Mouse (Mus musculus): ENCODE measurements around the gene Csf1.

Gene Csf1

GRCm38 (mm10) chr3:107703675-107704370, 56.4 kb downstream of the Csf1 start:
- no peak for DNase-seq (ENCODE audit: low spot score in 2 of 2)

GRCm38 (mm10) chr3:107701767-107702394, 58.4 kb downstream of the Csf1 start:
- DNase-seq (ENCODE audit: low spot score in 2 of 2), result no peak

GRCm38 (mm10) chr3:107700625-107701024, 59.6 kb downstream of the Csf1 start:
- DNase-seq (ENCODE audit: low spot score in 2 of 2), result no peak

- DNase-seq (ENCODE audit: low spot score in 2 of 2), result no peak
These were observed 63.4 kb downstream of the Csf1 start for GRCm38 (mm10) chr3:107696910-107697309.

DNA sequence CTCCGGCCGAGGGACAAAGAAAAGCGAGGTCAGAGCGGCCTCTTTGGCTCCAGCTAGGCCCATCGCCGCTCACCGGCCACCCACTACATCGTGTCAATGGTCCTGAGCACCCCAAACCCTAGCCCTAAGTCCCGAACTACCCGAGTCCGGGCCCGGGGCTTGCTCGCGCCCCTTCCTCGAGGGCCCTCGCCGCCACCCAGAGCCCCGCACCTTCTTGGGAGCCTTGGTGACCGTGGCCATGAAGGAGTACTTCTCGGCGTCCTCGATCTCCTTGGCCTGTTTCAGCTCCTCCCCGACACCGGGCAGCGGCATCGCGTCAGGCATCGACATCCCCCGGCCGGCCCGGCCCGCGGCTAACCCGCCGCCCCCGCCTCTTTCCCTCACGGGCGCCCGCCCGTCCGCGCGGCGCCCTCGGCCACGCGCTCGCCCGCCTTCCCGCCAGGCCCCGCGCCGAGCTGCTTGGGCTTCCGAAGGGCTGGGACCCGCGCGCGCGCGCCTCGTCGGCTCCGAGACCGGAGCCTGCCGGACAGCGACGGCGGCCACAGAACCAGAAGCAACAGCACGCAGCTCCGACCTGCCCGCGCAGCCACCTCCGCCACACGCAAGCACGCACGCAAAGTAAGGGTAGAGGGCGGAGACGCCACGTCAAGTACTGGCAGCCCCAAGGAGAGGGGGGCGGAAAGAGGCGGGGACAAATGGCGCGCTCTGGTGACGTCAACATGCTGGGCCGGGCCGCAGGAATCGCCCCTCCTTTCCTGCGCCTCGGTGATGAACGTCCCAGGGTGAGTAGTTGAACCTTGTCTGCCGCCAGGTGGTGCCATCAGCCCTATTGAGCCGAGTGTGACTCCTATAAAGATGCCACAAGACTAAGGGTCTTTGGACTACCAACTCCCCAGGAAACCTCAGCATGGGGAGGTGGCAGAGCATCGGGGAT, 64.1 kb downstream of the Csf1 start, which contains the start of gene Ahcyl1:
Gene Ahcyl1, minus strand, starts transcription at position 613 of the 934 bp plus-strand sequence.
- DNase-seq (ENCODE audit: low spot score in 2 of 2), result peak; percentile 96 to 97

DNA sequence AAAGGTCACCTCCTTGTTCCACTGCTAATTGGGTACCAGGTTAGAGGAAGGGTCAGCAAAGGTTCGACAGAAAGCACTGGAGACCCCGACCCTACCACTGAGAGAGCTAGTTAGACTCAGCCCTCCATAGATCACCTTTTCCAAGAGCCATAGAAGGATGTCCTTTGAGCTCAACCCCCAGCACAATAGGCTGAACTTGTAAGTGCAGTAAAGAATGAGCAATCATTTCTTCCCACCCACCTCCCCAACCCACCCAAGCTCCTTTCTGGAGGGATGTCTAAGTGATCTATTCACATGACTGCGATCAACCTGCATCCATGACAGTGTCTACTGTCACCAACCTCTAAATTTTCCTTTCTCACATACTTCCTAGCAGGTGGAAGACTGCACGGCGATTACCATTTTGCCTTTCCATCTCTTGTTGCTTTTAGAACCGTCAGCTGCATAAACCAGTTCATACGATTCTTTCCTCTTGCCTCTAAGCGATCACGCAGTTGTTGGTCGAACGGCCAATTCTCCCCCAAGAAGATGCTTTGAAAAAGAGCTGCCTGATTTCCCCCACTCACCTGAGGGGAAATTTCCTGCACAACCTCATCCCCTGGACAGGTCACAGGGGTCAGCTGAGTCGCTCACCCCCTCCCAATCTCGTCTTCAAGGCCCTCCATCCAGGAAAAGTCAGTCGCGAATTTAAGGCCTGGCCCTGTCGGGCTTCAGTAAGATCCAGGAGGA, 64.9 kb downstream of the Csf1 start:
- no peak for DNase-seq (ENCODE audit: low spot score in 2 of 2)

- no peak for DNase-seq (ENCODE audit: low spot score in 2 of 2)
These were observed 65.9 kb downstream of the Csf1 start for GRCm38 (mm10) chr3:107694256-107694900.
